Mouse (Mus musculus) T-cell, adult 2 months (primary cell): ENCODE results near the gene Adgra3.

Experiments used
- DNase-seq: peaks from one replicate; pipeline ENCODE4 v3.0.0; 2022; ENCODE audit warnings: low spot score

Gene Adgra3

GRCm38 (mm10) chr5:50031763-50032272 is 27.0 kb downstream of the Adgra3 start:
- no peak for DNase-seq

GRCm38 (mm10) chr5:50031288-50031687 is 27.5 kb downstream of the Adgra3 start:
- DNase-seq = no peak

- peak; percentile 39 for DNase-seq
These were observed 29.1 kb downstream of the Adgra3 start for GRCm38 (mm10) chr5:50029662-50030061.

- no peak for DNase-seq
These were observed 31.2 kb downstream of the Adgra3 start for GRCm38 (mm10) chr5:50027561-50027960.

GRCm38 (mm10) chr5:50027001-50027400 is 31.8 kb downstream of the Adgra3 start:
- no peak for DNase-seq

GRCm38 (mm10) chr5:50026148-50026547 is 32.7 kb downstream of the Adgra3 start:
- no peak for DNase-seq

DNA sequence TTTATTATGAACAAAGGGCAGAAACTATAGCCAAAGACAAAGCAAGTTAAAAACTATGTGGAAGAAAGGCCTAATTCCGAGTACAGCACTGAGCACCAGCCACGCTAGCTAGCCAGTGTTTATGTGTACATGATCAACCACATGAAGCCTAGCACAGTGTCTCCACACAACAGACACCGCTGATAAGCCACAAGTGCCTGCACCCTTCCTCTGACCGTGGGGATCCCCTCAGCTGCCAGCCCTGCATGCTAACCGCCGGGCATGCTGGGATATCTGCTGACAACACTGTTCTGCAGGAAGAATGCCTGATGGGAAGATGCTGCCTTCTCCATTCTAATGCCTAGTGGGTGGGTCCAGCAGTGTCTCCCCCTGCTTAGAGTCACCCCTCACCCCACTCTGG is 34.7 kb downstream of the Adgra3 start:
- no peak for DNase-seq

DNA sequence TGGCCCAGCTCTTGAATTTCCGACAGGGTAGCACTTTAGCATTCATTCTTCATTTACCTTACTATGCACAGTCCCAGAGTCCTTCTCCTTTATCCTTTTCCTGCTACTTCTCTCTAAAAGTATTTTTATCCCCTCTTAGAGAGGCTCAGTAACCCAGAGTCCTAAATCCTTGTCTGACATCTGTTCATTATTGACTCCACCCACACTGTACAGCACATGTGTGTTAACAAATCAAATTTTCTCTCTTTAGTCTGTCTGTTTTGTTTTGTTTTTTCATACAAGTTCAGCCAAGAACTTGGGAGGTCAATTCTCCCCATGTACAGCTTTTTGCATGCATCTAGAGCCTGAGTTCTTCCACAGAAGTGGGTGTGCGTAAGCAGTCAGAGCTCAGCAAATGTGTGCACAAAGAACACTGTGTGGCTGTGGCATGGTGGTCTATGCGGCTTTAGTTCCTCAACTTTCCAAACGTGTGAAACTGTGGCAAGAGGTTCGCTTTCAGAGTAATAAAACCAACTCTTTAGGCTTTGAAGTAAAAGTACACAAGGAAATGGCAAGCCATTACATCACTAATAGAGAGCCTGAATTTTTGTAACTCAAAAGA is 42.7 kb downstream of the Adgra3 start:
- no peak for DNase-seq

GRCm38 (mm10) chr5:50015147-50015697 is 43.6 kb downstream of the Adgra3 start:
- DNase-seq = no peak

DNA sequence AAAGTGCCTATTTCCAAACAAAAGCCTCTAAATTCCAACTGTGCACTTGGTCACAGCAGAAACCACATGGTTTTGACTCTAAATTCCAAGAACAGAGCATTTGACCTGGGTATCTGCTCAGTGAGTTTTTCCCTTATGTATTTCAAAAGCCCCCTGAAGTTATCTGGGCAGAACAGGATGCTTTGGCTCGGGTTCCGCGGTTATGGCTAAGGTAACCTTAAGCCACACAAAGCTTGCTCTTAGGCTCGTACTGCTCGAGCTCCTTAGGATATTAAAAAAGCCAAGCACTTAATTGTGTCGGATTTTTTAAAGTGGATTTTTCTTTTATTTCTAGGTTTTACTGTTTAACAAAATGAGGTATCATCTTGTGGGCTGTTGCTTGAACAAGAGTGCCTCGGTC is 44.1 kb downstream of the Adgra3 start:
- DNase-seq = no peak

DNA sequence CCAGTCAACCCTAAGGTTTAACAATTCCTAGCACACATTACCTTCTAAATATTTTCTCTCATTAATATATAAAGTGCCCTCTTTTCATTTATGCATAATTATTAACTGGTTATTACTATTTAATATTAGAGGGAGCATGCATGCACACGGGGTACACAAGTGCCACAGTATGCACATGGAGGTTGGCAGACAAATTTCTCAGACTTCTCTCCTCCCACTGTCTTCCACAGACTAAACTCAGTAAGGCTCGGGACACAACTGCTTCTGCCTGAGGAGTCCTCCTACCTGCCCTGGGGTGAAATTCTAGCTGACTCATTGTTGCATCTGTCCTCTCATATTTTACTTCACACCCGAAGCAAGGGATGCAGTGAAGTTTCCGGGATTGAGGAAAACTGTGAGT is 44.8 kb downstream of the Adgra3 start:
- DNase-seq = no peak

- DNase-seq = no peak
These were observed 50.0 kb downstream of the Adgra3 start for GRCm38 (mm10) chr5:50008841-50009240.

- DNase-seq = no peak
These were observed 51.7 kb downstream of the Adgra3 start for GRCm38 (mm10) chr5:50006915-50007658.

- DNase-seq = no peak
These were observed 56.5 kb downstream of the Adgra3 start for GRCm38 (mm10) chr5:50002269-50002668.

DNA sequence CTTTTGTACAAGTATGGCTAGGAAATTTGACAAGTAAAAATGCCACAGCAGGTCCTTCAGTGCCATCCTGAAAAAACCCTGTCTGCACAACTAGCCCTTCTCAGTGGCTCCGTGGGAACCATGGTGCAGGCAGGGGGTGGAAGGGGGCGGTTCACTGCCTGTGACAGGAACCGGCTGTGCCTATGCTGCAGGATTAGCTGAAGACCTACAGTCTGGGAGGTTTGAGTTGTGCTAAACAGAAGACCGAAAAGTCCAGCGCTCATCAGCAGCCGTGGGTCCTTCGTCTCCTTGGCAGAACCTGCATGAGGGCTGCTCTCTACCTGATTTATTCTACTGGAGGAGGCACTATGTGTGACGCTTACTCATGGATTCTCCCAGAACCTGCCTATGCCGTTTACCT is 59.0 kb downstream of the Adgra3 start:
- no peak for DNase-seq

DNA sequence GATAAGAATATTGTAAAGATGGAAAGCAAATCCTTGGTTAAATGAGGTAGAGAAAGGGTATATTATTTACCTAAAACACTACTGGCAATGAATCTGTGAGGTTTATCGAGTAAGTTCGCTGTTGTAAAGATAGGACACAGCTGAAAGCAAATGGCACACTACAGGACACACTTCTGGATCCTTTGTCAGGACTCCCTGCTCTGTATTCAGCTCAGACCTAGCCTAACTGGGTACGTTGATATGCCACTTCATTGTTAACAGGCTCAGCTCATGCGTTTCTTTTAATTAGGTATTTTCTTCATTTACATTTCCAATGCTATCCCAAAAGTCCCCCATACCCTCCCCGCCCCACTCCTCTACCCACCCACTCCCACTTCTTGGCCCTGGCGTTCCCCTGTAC is 61.8 kb downstream of the Adgra3 start:
- no peak for DNase-seq

- no peak for DNase-seq
These were observed 62.3 kb downstream of the Adgra3 start for GRCm38 (mm10) chr5:49996457-49996856.

GRCm38 (mm10) chr5:49990737-49991323 is 68.0 kb downstream of the Adgra3 start:
- DNase-seq = no peak

- no peak for DNase-seq
These were observed 70.6 kb downstream of the Adgra3 start for GRCm38 (mm10) chr5:49988015-49988798.

DNA sequence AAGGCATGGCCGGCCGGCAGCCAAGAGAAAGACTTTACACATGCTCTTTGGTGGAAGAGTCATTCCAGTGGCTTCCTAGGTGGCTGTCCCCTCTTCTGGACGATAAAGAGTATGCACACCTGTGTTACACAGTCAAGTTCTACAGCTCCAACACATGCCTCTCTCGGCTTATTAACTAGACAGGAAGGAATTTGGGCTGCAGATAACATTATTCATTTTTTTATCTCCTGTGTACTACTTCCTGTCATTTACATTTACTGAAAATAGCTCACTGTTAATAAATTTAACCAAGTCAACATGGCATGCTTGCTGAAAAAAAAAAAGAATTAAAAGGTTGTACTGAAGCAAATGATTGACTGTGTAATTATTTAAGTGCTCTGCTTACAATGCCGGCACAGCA is 78.1 kb downstream of the Adgra3 start:
- no peak for DNase-seq

GRCm38 (mm10) chr5:49979246-49979645 is 79.6 kb downstream of the Adgra3 start:
- DNase-seq = no peak

DNA sequence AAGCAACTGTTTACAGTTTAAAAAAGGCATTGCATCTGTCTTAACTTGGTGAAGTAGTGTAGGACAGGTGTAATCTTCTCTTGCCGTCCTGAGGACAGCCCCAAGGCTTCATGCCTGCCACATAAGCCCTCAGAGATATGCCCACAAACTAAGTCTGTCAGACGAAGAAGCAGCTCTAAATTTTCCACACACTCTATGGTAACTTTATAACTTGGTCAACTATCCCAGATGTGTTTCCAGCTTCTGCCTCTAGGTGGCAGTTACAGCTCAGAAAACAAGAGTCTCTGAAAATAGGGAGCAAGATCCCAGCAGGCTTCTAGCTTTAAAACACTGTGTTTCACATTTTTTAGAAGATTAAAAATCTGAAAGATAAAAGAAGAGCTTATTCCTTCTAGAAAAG is 82.8 kb downstream of the Adgra3 start:
- no peak for DNase-seq
